Mouse (Mus musculus) kidney, adult 2 months (tissue): Measurements from ENCODE around the gene Card11. TPM values are rescaled to one million over a fixed set of nuclear protein-coding genes. Genes with fewer than 3 reads are reported as not detected.
A peak's percentile ranks its signal among the peaks of the same experiment; 100 is the strongest.

Source experiments
- DNase-seq: peaks from one replicate; pipeline ENCODE4 v3.0.0; 2021
- H3K27ac ChIP-seq: fragments of 200-500 bp; 2 replicates; pipeline ENCODE4 v1.5.1; 2012; ENCODE audit warnings: low read depth, low read length, control low read depth, inconsistent platforms; ENCODE audit not compliant: insufficient read depth
- H3K27me3 ChIP-seq: fragments of 200-500 bp; replicated peaks from 2 replicates; pipeline ENCODE4 v1.6.1; 2012; ENCODE audit warnings: mild to moderate bottlenecking, moderate library complexity, low read length, inconsistent platforms; ENCODE audit not compliant: control insufficient read depth, insufficient read depth
- H3K36me3 ChIP-seq: fragments of 200-500 bp; 2 replicates; pipeline ENCODE4 v1.6.1; 2012; ENCODE audit warnings: mild to moderate bottlenecking, moderate library complexity, low read length, inconsistent platforms; ENCODE audit not compliant: control insufficient read depth, insufficient read depth
- H3K4me1 ChIP-seq: fragments of 200-500 bp; 2 replicates; pipeline ENCODE4 v1.6.1; 2011; ENCODE audit warnings: low read length; ENCODE audit not compliant: control insufficient read depth, insufficient read depth
- H3K4me3 ChIP-seq: fragments of 200-500 bp; 2 replicates; pipeline ENCODE4 v1.5.1; 2011; ENCODE audit warnings: mild to moderate bottlenecking, low read depth, low read length, control low read depth; ENCODE audit not compliant: insufficient read depth
- CTCF ChIP-seq: fragments of 200-500 bp; conservative IDR thresholded peaks from 2 replicates; pipeline ENCODE4 v1.5.1; 2011; ENCODE audit warnings: low read depth, mild to moderate bottlenecking, control low read depth, low read length, moderate library complexity, mixed read lengths; ENCODE audit not compliant: insufficient read depth, insufficient read length
- POLR2A ChIP-seq: fragments of 200-500 bp; IDR thresholded peaks from one replicate; pipeline ENCODE4 v1.6.1; 2011; ENCODE audit warnings: low read depth, low read length, control low read depth
- WGBS: fragments of 180-500 bp; shearing (Covaris S2); methylation state at CpG from one replicate; pipeline ENCODE4 v1.1.7; 2018; 5-methylcytosine and 5-hydroxymethylcytosine counted together
- polyA plus RNA-seq: library from polyadenylated mRNA; depleted of rRNA; stranded (reverse); fragments of >200 nt; gene quantifications from 2 replicates; pipeline ENCODE4 v1.2.3, GENCODE M21; 2012; rRNA removed

The Card11 gene
- polyA plus RNA-seq, 1 experiment: 2.4 TPM

GRCm38 (mm10) chr5:140823386-140823785 is 177.0 kb downstream of the Card11 start:
- peak; percentile 54 for DNase-seq
- Histone ChIP-seq H3K27ac (peak overlapping the region; percentile 39; the same call in 1 of the 2 replicates), H3K27me3 (no peaks in the 10 kb centered on the region), H3K4me3 (no peak overlapping the region), H3K4me1 (peaks cover 47% of the 10 kb centered on the region), H3K36me3 (no peaks in the 10 kb centered on the region)
- TF ChIP-seq POLR2A: no peak
- no peak for TF ChIP-seq CTCF
- WGBS: 89% methylated on average over 2 of the region's 2 CpGs

Other genes starting within 250 kb of the Card11 start
- 122 and 136 TPM in 2 replicates for gene Gna12, start 170.2 kb downstream of the Card11 start, polyA plus RNA-seq
- gene Sdk1, start 240.9 kb upstream of the Card11 start, polyA plus RNA-seq: 0.63 and 0.86 TPM in 2 replicates